Mouse (Mus musculus) E14TG2a.4 (cell line): ENCODE measurements at regions not wholly inside any gene's neighbourhood (a gene's known extent, or its start where the extent isn't known, plus 50 kb on each side); places are given as distances from the start of the nearest gene placed in this dataset.

Experiments used
- CTCF ChIP-seq: conservative IDR thresholded peaks from 2 replicates; pipeline ENCODE4 v1.5.1; 2014; ENCODE audit warnings: low read length
- POU5F1 ChIP-seq: IDR thresholded peaks from 2 replicates; pipeline ENCODE4 v1.6.1; 2014; ENCODE audit warnings: low read length, borderline replicate concordance

GRCm38 (mm10) chr4:83987846-83988245 lies 462.5 kb downstream of the Ccdc171 start:
- TF ChIP-seq CTCF = no peak
- no peak for TF ChIP-seq POU5F1
